Comparison of ENCODE assay signal across 8 mouse cellular contexts in genomic region chr6:124415347-124416088, GRCm38 (mm10). TPM values are rescaled to one million over a fixed set of nuclear protein-coding genes. Genes with fewer than 3 reads are reported as not detected.
DNase-seq lines count a peak whose midpoint lies in the region; ATAC-seq and TF ChIP-seq lines count a peak whose summit lies in the region.

No protein-coding gene starts in this region.

- peak overlapping the region; percentile 89 for H3K27ac ChIP-seq in cortical plate, adult 2 months (ENCODE audit: insufficient read depth, low read length)

- H3K4me3 ChIP-seq in cortical plate, adult 2 months (ENCODE audit: insufficient read depth, low read length), result peak overlapping the region; percentile 73

- peaks cover 2% of the 10 kb centered on the region; the same call in 1 of the 2 replicates for H3K4me1 ChIP-seq in cortical plate, adult 2 months (ENCODE audit: control insufficient read depth, insufficient read depth, low read length)

- TF ChIP-seq CTCF in cortical plate, adult 2 months (IDR thresholded peaks at IDR 0.05; ENCODE audit: extremely low read depth, insufficient read depth, low read length), result peak; percentile 71

- DNase-seq in adipocyte (ENCODE audit: low spot score), result peak; percentile 91
- peak; percentile 64 to 72 for DNase-seq in gastrocnemius, adult 8-10 months (ENCODE audit: low spot score in 2 of 2)
- peak; percentile 88 for DNase-seq in induced T-regulatory cell, adult 2 months (ENCODE audit: low read depth)
- DNase-seq in left cerebral cortex, adult 8-10 months (ENCODE audit: low spot score in 2 of 2), result peak; percentile 77 to 86
- DNase-seq in right cerebral cortex, adult 2 months (ENCODE audit: low spot score in 2 of 2), result peak; percentile 90 to 91
- peak; percentile 73 for DNase-seq in urinary bladder, postnatal 25 days (ENCODE audit: low spot score)

- peak; percentile 21 for TF ChIP-seq POLR2A in cortical plate, adult 2 months (IDR thresholded peaks at IDR 0.05; ENCODE audit: extremely low read depth, insufficient read depth, low read length)

- peak; percentile 80 for ATAC-seq in megakaryocyte, adult 5-6 weeks (ENCODE audit: poor library complexity, severe bottlenecking)

RNA-seq across cellular contexts. Expression of gene Pex5, which starts 0.7 kb away (rescaled TPM):
- polyA plus RNA-seq in cortical plate, adult 2 months (2012; rRNA removed), result 53.7 and 60.7 TPM in 2 replicates
- 10 to 100 TPM; 21.4 to 24.9 (median 22.9) TPM for total RNA-seq in gastrocnemius, adult 8-10 months (2022)
- 10 to 100 TPM; 53.0 to 56.3 (median 53.8) TPM for total RNA-seq in left cerebral cortex, adult 8-10 months (2022)
- 16.1 and 16.8 TPM in 2 replicates for total RNA-seq in megakaryocyte, adult 5-6 weeks (2015)
- total RNA-seq in megakaryocyte, adult 5-6 weeks (2017), result 17.7 and 18.4 TPM in 2 replicates

RNA-seq across cellular contexts. Expression of gene Clstn3, which starts 49.1 kb away (rescaled TPM):
- 280 TPM in 2 replicates for polyA plus RNA-seq in cortical plate, adult 2 months (2012; rRNA removed)
- total RNA-seq in gastrocnemius, adult 8-10 months (2022), result 1 to 10 TPM in 1 of 4 experiments, under 1 TPM in 3; 0.27 to 1.2 (median 0.48) TPM
- total RNA-seq in left cerebral cortex, adult 8-10 months (2022), result 100 to 1,000 TPM; 331 to 359 (median 336) TPM
- total RNA-seq in megakaryocyte, adult 5-6 weeks (2015), result 0.11 and 1.2 TPM in 2 replicates
- total RNA-seq in megakaryocyte, adult 5-6 weeks (2017), result 0.51 and 0.73 TPM in 2 replicates

Comparison
In these comparisons a context has a peak if more than half of its experiments do, and no peak if none do; other contexts are left out.
1. Peak in every context shown above with its lines: DNase-seq, ATAC-seq, H3K4me3 ChIP-seq and H3K27ac ChIP-seq.
2. RNA of gene Clstn3, which starts 49.1 kb away (total RNA-seq): 331 to 359 TPM in left cerebral cortex, adult 8-10 months; 0.27 to 1.2 TPM in gastrocnemius, adult 8-10 months and 0.11 to 1.2 TPM in megakaryocyte, adult 5-6 weeks; every median in the first group is over 100 times any median in the second.